Mouse (Mus musculus) ES-E14 (cell line): ENCODE results near the gene Mgll.

Experiments used
- HCFC1 ChIP-seq: IDR thresholded peaks from 2 replicates; pipeline ENCODE4 v1.6.1; 2012; ENCODE audit warnings: low read length, inconsistent platforms, borderline replicate concordance; ENCODE audit not compliant: insufficient read depth
- MAFK ChIP-seq: IDR thresholded peaks from 2 replicates; pipeline ENCODE4 v1.6.1; 2014; ENCODE audit warnings: mild to moderate bottlenecking, low read depth, low read length, inconsistent platforms; ENCODE audit not compliant: insufficient read depth
- ZC3H11A ChIP-seq: IDR thresholded peaks from 2 replicates; pipeline ENCODE4 v1.6.1; 2012; ENCODE audit warnings: low read depth, mild to moderate bottlenecking, inconsistent platforms, low read length, borderline replicate concordance
- ZNF384 ChIP-seq: IDR thresholded peaks from 2 replicates; pipeline ENCODE4 v1.6.1; 2012; ENCODE audit warnings: low read depth, low read length, inconsistent platforms

DNA sequence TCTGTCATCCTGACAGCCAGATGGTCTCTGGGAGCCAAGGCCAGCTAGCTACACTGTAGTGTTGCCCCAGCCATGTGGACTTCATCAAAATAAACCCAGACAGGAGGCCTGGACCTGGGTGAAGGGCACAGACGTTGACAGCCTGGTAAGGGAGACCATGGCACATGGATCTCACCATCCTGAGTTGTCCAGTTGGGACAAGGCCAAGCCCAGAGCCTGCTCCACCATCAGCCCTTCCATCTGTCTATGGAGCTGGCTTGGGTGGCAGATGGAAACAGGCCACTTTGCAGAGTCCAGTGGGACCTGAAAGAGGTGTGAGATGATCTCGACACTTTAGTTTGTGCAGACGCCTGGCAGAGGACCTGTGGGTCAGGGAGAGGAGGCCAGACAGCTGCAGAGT lies 76.5 kb downstream of the Mgll start:
- no peak for TF ChIP-seq MAFK
- TF ChIP-seq ZNF384 = no peak
- TF ChIP-seq ZC3H11A = no peak
- TF ChIP-seq HCFC1 = no peak
